Mouse (Mus musculus) stomach, embryonic 14.5 days (tissue): ENCODE measurements around the gene Cdkn1c. TPM values are rescaled to one million over a fixed set of nuclear protein-coding genes. Genes with fewer than 3 reads are reported as not detected.
A peak's percentile ranks its signal among the peaks of the same experiment; 100 is the strongest.

Experiments
- ATAC-seq: fragments of 200-750 bp; cut with Nextera tagmentation; 2 replicates; pipeline ENCODE4 v1.8.0; 2017; ENCODE audit warnings: low read depth, moderate TSS enrichment; ENCODE audit not compliant: insufficient number of reproducible peaks, insufficient read depth, low FRiP score
- H3K27ac ChIP-seq: fragments of 300-500 bp; sonication (generic); 2 replicates; pipeline ENCODE4 v1.5.1; 2014; ENCODE audit warnings: mild to moderate bottlenecking, low read length, moderate library complexity, mixed read lengths
- H3K27me3 ChIP-seq: fragments of 300-500 bp; sonication (generic); 2 replicates; pipeline ENCODE4 v1.6.1; 2014; ENCODE audit warnings: low read length, control low read depth, mixed read lengths; ENCODE audit not compliant: control insufficient read depth, insufficient read depth
- H3K36me3 ChIP-seq: fragments of 300-500 bp; sonication (generic); 2 replicates; pipeline ENCODE4 v1.6.1; 2014; ENCODE audit warnings: mild to moderate bottlenecking, control low read depth, low read length, moderate library complexity, mixed read lengths; ENCODE audit not compliant: control insufficient read depth, insufficient read depth
- H3K4me1 ChIP-seq: fragments of 300-500 bp; sonication (generic); 2 replicates; pipeline ENCODE4 v1.6.1; 2014; ENCODE audit warnings: low read length, control low read depth, mixed read lengths; ENCODE audit not compliant: control insufficient read depth, insufficient read depth
- H3K4me2 ChIP-seq: fragments of 300-500 bp; sonication (generic); replicated peaks from 2 replicates; pipeline ENCODE4 v1.6.1; 2014; ENCODE audit warnings: low read depth, low read length, control low read depth
- H3K4me3 ChIP-seq: fragments of 300-500 bp; sonication (generic); 2 replicates; pipeline ENCODE4 v1.5.1; 2014; ENCODE audit warnings: low read depth, low read length, control low read depth
- H3K9ac ChIP-seq: fragments of 300-500 bp; sonication (generic); replicated peaks from 2 replicates; pipeline ENCODE4 v1.6.1; 2014; ENCODE audit warnings: low read depth, mild to moderate bottlenecking, control low read depth, low read length, moderate library complexity, mixed read lengths
- H3K9me3 ChIP-seq: fragments of 300-500 bp; sonication (generic); 2 replicates; pipeline ENCODE4 v1.6.1; 2016; ENCODE audit warnings: low read depth, low read length, control low read depth; ENCODE audit not compliant: control insufficient read depth
- WGBS: fragments of 180-500 bp; shearing (Covaris S2); extraction: QIAGEN DNeasy Blood & Tissue Kit; methylation state at CpG from one replicate; pipeline ENCODE4 v1.1.7; 2014; 5-methylcytosine and 5-hydroxymethylcytosine counted together
- polyA plus RNA-seq: library from polyadenylated mRNA; unstranded; fragments of >200 nt; fragmentation: Nextera tagmentation; extraction: Ambion mirVana; gene quantifications from 2 replicates; pipeline ENCODE4 v1.2.1, GENCODE M21; 2014

Cdkn1c gene
- polyA plus RNA-seq, 1 experiment from 2014 or later = 824 TPM

GRCm38 (mm10) chr7:143480498-143480897 is 19.6 kb upstream of the Cdkn1c start:
- Histone ChIP-seq H3K4me3 (no peak overlapping the region), H3K9ac (no peak overlapping the region), H3K4me1 (no peaks in the 10 kb centered on the region; the same call in 1 of the 2 replicates), H3K27ac (no peak overlapping the region), H3K4me2 (no peak overlapping the region), H3K36me3 (no peaks in the 10 kb centered on the region), H3K9me3 (no peaks in the 10 kb centered on the region), H3K27me3 (no peaks in the 10 kb centered on the region)
- WGBS = 37% methylated on average over 13 of the region's 13 CpGs
- ATAC-seq = no peak

- WGBS = 90% methylated on average over 5 of the region's 5 CpGs
- no peak overlapping the region for H3K27ac ChIP-seq
- H3K4me2 ChIP-seq = no peak overlapping the region
- H3K27me3 ChIP-seq = no peaks in the 10 kb centered on the region
- no peak for ATAC-seq
- H3K4me1 ChIP-seq = no peaks in the 10 kb centered on the region; the same call in 1 of the 2 replicates
- no peak overlapping the region for H3K9ac ChIP-seq
- no peak overlapping the region for H3K4me3 ChIP-seq
- H3K36me3 ChIP-seq = no peaks in the 10 kb centered on the region
- H3K9me3 ChIP-seq = no peaks in the 10 kb centered on the region
Observed at GRCm38 (mm10) chr7:143477800-143478199, 16.9 kb upstream of the Cdkn1c start.

DNA sequence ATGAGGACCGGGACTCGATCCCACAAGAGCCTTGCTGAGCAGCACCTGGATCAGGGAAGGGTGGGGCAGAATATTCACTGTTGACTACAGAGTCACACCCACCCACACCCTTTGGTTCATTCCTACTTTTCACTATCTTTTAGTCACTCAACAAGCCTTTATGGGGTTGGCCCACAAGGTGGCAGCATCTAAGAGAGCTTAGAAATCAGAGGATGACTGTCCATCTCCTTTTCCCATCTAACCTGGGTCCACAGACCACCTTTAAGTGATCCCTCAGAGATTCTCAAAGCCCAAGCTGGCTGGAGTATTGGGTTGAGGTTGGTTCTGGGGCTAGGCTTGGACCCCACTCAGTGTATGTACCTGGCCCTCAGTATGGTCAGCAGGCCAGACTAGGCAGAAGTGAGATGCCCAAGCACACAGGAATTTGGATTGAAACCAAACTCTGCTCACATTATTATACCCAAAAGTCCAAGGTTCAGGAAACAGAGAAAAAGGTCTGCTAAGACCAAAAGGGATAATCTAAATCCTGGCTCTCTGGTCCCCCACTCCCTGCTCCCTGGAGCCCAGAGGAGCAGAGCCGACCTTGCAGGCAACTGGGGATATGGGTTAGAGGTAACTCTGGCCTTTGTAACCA is 16.0 kb upstream of the Cdkn1c start:
- H3K9me3 ChIP-seq = no peaks in the 10 kb centered on the region
- no peak overlapping the region for H3K4me3 ChIP-seq
- H3K36me3 ChIP-seq = no peaks in the 10 kb centered on the region
- H3K4me2 ChIP-seq = no peak overlapping the region
- no peak overlapping the region for H3K27ac ChIP-seq
- WGBS = 85% methylated on average over 3 of the region's 3 CpGs
- ATAC-seq = no peak
- H3K4me1 ChIP-seq = no peaks in the 10 kb centered on the region
- no peak overlapping the region for H3K9ac ChIP-seq
- H3K27me3 ChIP-seq = no peaks in the 10 kb centered on the region

DNA sequence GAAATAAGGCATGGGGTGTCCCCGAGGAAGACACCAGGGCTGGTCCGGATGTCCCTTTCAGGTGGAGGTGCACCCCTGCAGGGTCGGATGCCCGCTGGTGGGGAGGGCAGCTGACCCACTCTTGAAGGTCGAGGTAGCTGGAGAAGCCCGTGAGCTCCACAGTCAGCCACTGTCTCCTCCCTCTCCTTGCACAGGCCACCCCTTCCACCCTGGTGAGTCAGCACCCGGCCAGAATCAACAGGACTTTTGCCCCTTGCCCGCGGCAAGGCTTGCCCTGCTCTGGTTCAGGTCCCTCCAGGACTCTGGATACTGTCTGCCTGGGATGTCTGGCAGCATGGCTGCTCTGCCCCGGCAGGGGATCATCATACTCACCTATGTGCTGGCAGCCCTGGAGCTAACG is 15.0 kb upstream of the Cdkn1c start:
- H3K4me3 ChIP-seq = no peak overlapping the region

DNA sequence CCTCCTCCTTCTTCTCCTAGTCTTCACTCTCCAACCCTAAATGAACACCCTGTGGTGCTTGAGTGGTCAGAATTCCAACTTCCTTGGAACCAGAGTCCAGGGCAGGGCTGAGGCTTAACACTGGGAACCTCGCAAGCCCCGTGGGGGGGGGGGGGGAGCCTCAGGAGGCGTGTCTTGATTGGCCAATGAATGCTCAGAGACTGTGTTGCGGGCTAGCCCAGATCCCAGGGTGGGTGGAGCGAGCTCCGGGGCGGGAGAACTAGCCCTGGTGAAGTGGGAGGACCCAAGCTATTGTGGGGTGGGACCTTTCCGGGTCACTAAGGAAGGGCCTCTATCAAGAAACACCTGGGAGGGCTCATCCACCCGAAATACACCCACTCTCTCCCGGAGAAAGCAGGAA is 14.0 kb upstream of the Cdkn1c start:
- no peaks in the 10 kb centered on the region for H3K9me3 ChIP-seq
- H3K9ac ChIP-seq = no peak overlapping the region
- H3K4me3 ChIP-seq = no peak overlapping the region
- 0 out of 2 replicates have a peak overlapping the region, but pooled peaks have one; percentile 12 for H3K4me2 ChIP-seq
- 22% methylated on average over 10 of the region's 10 CpGs for WGBS
- peak; percentile 38; the same call in 1 of the 2 replicates for ATAC-seq
- no peaks in the 10 kb centered on the region for H3K4me1 ChIP-seq
- no peaks in the 10 kb centered on the region for H3K36me3 ChIP-seq
- H3K27me3 ChIP-seq = no peaks in the 10 kb centered on the region
- no peak overlapping the region for H3K27ac ChIP-seq

More for the DNA sequence above, 15.0 kb upstream of the Cdkn1c start:
- Histone ChIP-seq H3K9ac (no peak overlapping the region), H3K27me3 (no peaks in the 10 kb centered on the region), H3K27ac (no peak overlapping the region), H3K9me3 (no peaks in the 10 kb centered on the region), H3K36me3 (no peaks in the 10 kb centered on the region), H3K4me2 (no peak overlapping the region), H3K4me1 (no peaks in the 10 kb centered on the region)
- 68% methylated on average over 11 of the region's 11 CpGs for WGBS
- ATAC-seq = peak; percentile 8; the same call in 1 of the 2 replicates

GRCm38 (mm10) chr7:143473347-143474101 is 12.7 kb upstream of the Cdkn1c start, which contains the start of gene Slc22a18:
Gene Slc22a18 (plus strand): TSS chr7:143473736.
- Histone ChIP-seq H3K4me2 (peak within 1 kb of the TSS; percentile 23), H3K9ac (no peak within 1 kb of the TSS), H3K4me1 (0 out of 2 replicates have a peak, but pooled peaks cover 3% of the 10 kb centered on the region), H3K36me3 (no peaks in the 10 kb centered on the region), H3K4me3 (peak within 1 kb of the TSS; percentile 3; the same call in 1 of the 2 replicates), H3K27me3 (no peaks in the 10 kb centered on the region), H3K27ac (no peak within 1 kb of the TSS), H3K9me3 (no peaks in the 10 kb centered on the region)
- ATAC-seq = peak; percentile 61
- 32% methylated on average over 4 of the region's 4 CpGs for WGBS

DNA sequence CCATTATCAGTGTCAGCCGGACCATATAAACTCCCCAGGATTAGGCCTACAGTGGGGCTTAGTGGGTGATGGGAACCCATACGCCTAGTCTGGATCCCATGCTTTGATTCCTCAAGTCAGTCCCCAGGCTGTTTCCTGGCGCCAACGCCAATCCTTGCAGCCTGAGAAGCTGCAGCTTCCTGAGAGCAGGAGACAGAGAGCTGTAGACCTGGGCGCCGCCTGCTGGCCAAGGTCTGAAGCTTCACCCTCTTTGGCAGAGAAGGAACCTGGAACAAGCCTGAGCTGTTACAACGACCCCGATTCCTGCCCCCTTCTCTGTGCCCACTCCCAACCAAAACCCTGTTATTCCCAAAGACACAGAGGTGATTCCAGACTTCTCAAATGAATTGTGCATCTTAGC is 9.1 kb upstream of the Cdkn1c start:
- Histone ChIP-seq H3K27ac (no peak overlapping the region), H3K9ac (no peak overlapping the region), H3K4me2 (no peak overlapping the region), H3K4me3 (no peak overlapping the region), H3K9me3 (no peaks in the 10 kb centered on the region), H3K27me3 (no peaks in the 10 kb centered on the region), H3K36me3 (no peaks in the 10 kb centered on the region), H3K4me1 (0 out of 2 replicates have a peak, but pooled peaks cover 6% of the 10 kb centered on the region)
- 16% methylated on average over 8 of the region's 8 CpGs for WGBS
- ATAC-seq = no peak

DNA sequence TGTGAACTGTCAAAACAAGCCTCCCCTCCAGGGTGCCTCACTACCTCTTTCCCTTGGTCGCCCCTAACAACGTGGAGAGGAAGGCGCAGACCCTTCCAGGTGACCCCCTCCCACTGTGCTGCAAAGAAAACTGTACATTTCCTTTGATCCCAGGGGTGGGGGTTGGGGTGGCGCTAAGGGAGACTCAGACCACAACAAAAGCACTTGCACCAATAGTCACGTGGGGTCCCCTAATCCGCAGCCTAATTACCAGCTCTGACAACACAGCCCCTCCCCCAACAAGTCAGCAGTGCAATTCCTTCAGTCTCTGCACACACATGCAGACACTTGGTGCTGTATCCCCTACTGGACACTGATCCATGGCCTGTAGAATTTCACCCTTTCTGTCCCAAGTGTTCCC is 6.9 kb upstream of the Cdkn1c start:
- ATAC-seq = no peak
- Histone ChIP-seq H3K4me1 (peaks cover 11% of the 10 kb centered on the region), H3K9me3 (no peaks in the 10 kb centered on the region), H3K27ac (no peak overlapping the region), H3K9ac (no peak overlapping the region), H3K4me2 (no peak overlapping the region), H3K27me3 (no peaks in the 10 kb centered on the region), H3K4me3 (no peak overlapping the region), H3K36me3 (no peaks in the 10 kb centered on the region)
- 20% methylated on average over 6 of the region's 6 CpGs for WGBS
